Mouse (Mus musculus) limb, embryonic 11.5 days (tissue): ENCODE results near the gene Pls1. TPM values are rescaled to one million over a fixed set of nuclear protein-coding genes. Genes with fewer than 3 reads are reported as not detected.

Experiments
- ATAC-seq: fragments of 200-750 bp; cut with Nextera tagmentation; 2 replicates; pipeline ENCODE4 v1.8.0; 2017; ENCODE audit warnings: low read depth; ENCODE audit not compliant: insufficient number of reproducible peaks, low FRiP score, low TSS enrichment
- DNase-seq: peaks from one replicate; pipeline ENCODE4 v3.0.0-alpha.2; 2015; ENCODE audit warnings: low spot score
- H3K27ac ChIP-seq: fragments of 300-500 bp; sonication (generic); replicated peaks from 2 replicates; pipeline ENCODE4 v1.5.1; 2014; ENCODE audit warnings: low read depth, mild to moderate bottlenecking, low read length
- H3K27me3 ChIP-seq: fragments of 300-500 bp; sonication (generic); 2 replicates; pipeline ENCODE4 v1.6.1; 2014; ENCODE audit warnings: mild to moderate bottlenecking, low read length, mixed read lengths; ENCODE audit not compliant: control insufficient read depth, insufficient read depth
- H3K36me3 ChIP-seq: fragments of 300-500 bp; sonication (generic); 2 replicates; pipeline ENCODE4 v1.6.1; 2014; ENCODE audit warnings: mild to moderate bottlenecking, low read length, moderate library complexity, mixed read lengths; ENCODE audit not compliant: control insufficient read depth, insufficient read depth
- H3K4me1 ChIP-seq: fragments of 300-500 bp; sonication (generic); 2 replicates; pipeline ENCODE4 v1.6.1; 2014; ENCODE audit warnings: low read length, mixed read lengths; ENCODE audit not compliant: control insufficient read depth, insufficient read depth
- H3K4me2 ChIP-seq: fragments of 300-500 bp; sonication (generic); 2 replicates; pipeline ENCODE4 v1.6.1; 2014; ENCODE audit warnings: low read depth, mild to moderate bottlenecking, moderate library complexity; ENCODE audit not compliant: severe bottlenecking
- H3K4me3 ChIP-seq: fragments of 300-500 bp; sonication (generic); 2 replicates; pipeline ENCODE4 v1.5.1; 2014; ENCODE audit warnings: low read depth, low read length
- H3K9ac ChIP-seq: fragments of 300-500 bp; sonication (generic); 2 replicates; pipeline ENCODE4 v1.6.1; 2014; ENCODE audit warnings: mild to moderate bottlenecking, low read length
- H3K9me3 ChIP-seq: fragments of 300-500 bp; sonication (generic); 2 replicates; pipeline ENCODE4 v1.6.1; 2016; ENCODE audit warnings: low read length; ENCODE audit not compliant: control insufficient read depth
- WGBS: fragments of 180-500 bp; shearing (Covaris S2); extraction: QIAGEN DNeasy Blood & Tissue Kit; methylation state at CpG from one replicate; pipeline ENCODE4 v1.1.7; 2014; 5-methylcytosine and 5-hydroxymethylcytosine counted together
- polyA plus RNA-seq: library from polyadenylated mRNA; unstranded; fragments of >200 nt; fragmentation: Nextera tagmentation; extraction: Ambion mirVana; gene quantifications from 2 replicates; pipeline ENCODE4 v1.2.1, GENCODE M21; 2014

The Pls1 gene
- polyA plus RNA-seq, 1 experiment from 2014 or later, result 4.4 TPM

- no peak for ATAC-seq
- H3K4me2 ChIP-seq, result no peak overlapping the region
Observed at GRCm38 (mm10) chr9:95708943-95709342, 136.2 kb downstream of the Pls1 start.

GRCm38 (mm10) chr9:95705371-95705770, 139.7 kb downstream of the Pls1 start:
- WGBS, result 90% methylated on average over 5 of the region's 5 CpGs
- no peaks in the 10 kb centered on the region for H3K4me1 ChIP-seq
- no peak overlapping the region for H3K4me2 ChIP-seq
- ATAC-seq (no peak), DNase-seq (no peak)
- H3K4me3 ChIP-seq, result no peak overlapping the region
- no peaks in the 10 kb centered on the region for H3K9me3 ChIP-seq
- no peak overlapping the region for H3K27ac ChIP-seq
- H3K9ac ChIP-seq, result no peak overlapping the region
- no peaks in the 10 kb centered on the region for H3K36me3 ChIP-seq
- no peaks in the 10 kb centered on the region for H3K27me3 ChIP-seq

More at GRCm38 (mm10) chr9:95708943-95709342, 136.2 kb downstream of the Pls1 start:
- DNase-seq, result no peak
- H3K4me1 ChIP-seq, result no peaks in the 10 kb centered on the region
- no peak overlapping the region for H3K4me3 ChIP-seq
- no peaks in the 10 kb centered on the region for H3K36me3 ChIP-seq
- H3K9me3 ChIP-seq, result no peaks in the 10 kb centered on the region
- H3K9ac ChIP-seq, result no peak overlapping the region
- no peaks in the 10 kb centered on the region for H3K27me3 ChIP-seq
- no peak overlapping the region for H3K27ac ChIP-seq

GRCm38 (mm10) chr9:95704078-95704477, 141.0 kb downstream of the Pls1 start:
- Histone ChIP-seq H3K9ac (no peak overlapping the region), H3K27me3 (no peaks in the 10 kb centered on the region), H3K4me1 (no peaks in the 10 kb centered on the region), H3K4me3 (no peak overlapping the region), H3K36me3 (no peaks in the 10 kb centered on the region), H3K4me2 (no peak overlapping the region), H3K9me3 (no peaks in the 10 kb centered on the region), H3K27ac (no peak overlapping the region)
- 72% methylated on average over 3 of the region's 3 CpGs for WGBS
- DNase-seq, result no peak
- ATAC-seq, result no peak

Other genes starting within 250 kb of the Pls1 start
- gene Pcolce2, start 207.7 kb downstream of the Pls1 start, polyA plus RNA-seq, result 8.9 and 11.0 TPM in 2 replicates
- gene Trpc1, start 94.9 kb downstream of the Pls1 start, polyA plus RNA-seq, result 1.3 and 1.6 TPM in 2 replicates
- gene Atr, start 12.3 kb upstream of the Pls1 start, polyA plus RNA-seq, result 20.7 and 26.2 TPM in 2 replicates
- gene Xrn1, start 109.4 kb upstream of the Pls1 start, polyA plus RNA-seq, result 17.1 and 20.5 TPM in 2 replicates